Mouse (Mus musculus): ENCODE measurements around the gene Mtnr1b. TPM values are rescaled to one million over a fixed set of nuclear protein-coding genes. Genes with fewer than 3 reads are reported as not detected.
"Not testable (repeated sequence)": the region's sequence is repeated elsewhere in the genome, so short reads cannot be mapped to it uniquely, and the experiment has no call there.

Gene Mtnr1b
- not detected for total RNA-seq (2021)
- long read RNA-seq, experiment 1 = 0 reads
- long read RNA-seq, experiment 2 = 0 reads

GRCm38 (mm10) chr9:15874506-15875160, at the start of gene Mtnr1b:
Gene Mtnr1b, minus strand, starts transcription at chr9:15874556.
- DNase-seq (ENCODE audit: low spot score in 2 of 2) = no peak

- DNase-seq (ENCODE audit: low spot score in 2 of 2) = no peak
These were observed 45.9 kb upstream of the Mtnr1b start for GRCm38 (mm10) chr9:15920271-15920670.

- no peak for DNase-seq (ENCODE audit: low spot score in 2 of 2)
These were observed 45.1 kb upstream of the Mtnr1b start for GRCm38 (mm10) chr9:15919373-15920005.

GRCm38 (mm10) chr9:15916600-15916999, 42.2 kb upstream of the Mtnr1b start:
- DNase-seq (ENCODE audit: low spot score in 2 of 2) = no peak

GRCm38 (mm10) chr9:15912735-15913134, 38.4 kb upstream of the Mtnr1b start:
- DNase-seq (ENCODE audit: low spot score in 2 of 2) = no peak

- no peak for DNase-seq (ENCODE audit: low spot score in 2 of 2)
These were observed 35.2 kb upstream of the Mtnr1b start for GRCm38 (mm10) chr9:15909397-15910113.

GRCm38 (mm10) chr9:15903948-15904750, 29.8 kb upstream of the Mtnr1b start:
- no peak for DNase-seq (ENCODE audit: low spot score in 2 of 2)

GRCm38 (mm10) chr9:15898112-15898511, 23.8 kb upstream of the Mtnr1b start:
- DNase-seq (ENCODE audit: low spot score in 2 of 2) = no peak

- no peak for DNase-seq (ENCODE audit: low spot score in 2 of 2)
These were observed 12.4 kb upstream of the Mtnr1b start for GRCm38 (mm10) chr9:15886756-15887155.

GRCm38 (mm10) chr9:15880754-15881153, 6.4 kb upstream of the Mtnr1b start:
- DNase-seq (ENCODE audit: low spot score in 2 of 2) = no peak

GRCm38 (mm10) chr9:15880160-15880603, 5.8 kb upstream of the Mtnr1b start:
- DNase-seq (ENCODE audit: low spot score in 2 of 2) = no peak

GRCm38 (mm10) chr9:15870013-15870412, 4.3 kb downstream of the Mtnr1b start:
- no peak for DNase-seq (ENCODE audit: low spot score in 2 of 2)

GRCm38 (mm10) chr9:15869456-15869855, 4.9 kb downstream of the Mtnr1b start:
- DNase-seq (ENCODE audit: low spot score in 2 of 2) = no peak

GRCm38 (mm10) chr9:15866280-15867072, 7.9 kb downstream of the Mtnr1b start:
- DNase-seq (ENCODE audit: low spot score in 2 of 2) = no peak

- no peak for DNase-seq (ENCODE audit: low spot score in 2 of 2)
These were observed 13.0 kb downstream of the Mtnr1b start for GRCm38 (mm10) chr9:15861402-15861801.

GRCm38 (mm10) chr9:15850749-15851148, 23.6 kb downstream of the Mtnr1b start:
- no peak for DNase-seq (ENCODE audit: low spot score in 2 of 2)

- no peak for DNase-seq (ENCODE audit: low spot score in 2 of 2)
These were observed 29.0 kb downstream of the Mtnr1b start for GRCm38 (mm10) chr9:15845390-15845789.

GRCm38 (mm10) chr9:15844936-15845335, 29.4 kb downstream of the Mtnr1b start:
- not testable (repeated sequence) for DNase-seq (ENCODE audit: low spot score in 2 of 2)

- DNase-seq (ENCODE audit: low spot score in 2 of 2) = no peak
These were observed 61.1 kb downstream of the Mtnr1b start for GRCm38 (mm10) chr9:15813002-15813911.
